Mouse (Mus musculus): ENCODE data around the gene Fstl1. TPM values are rescaled to one million over a fixed set of nuclear protein-coding genes. Genes with fewer than 3 reads are reported as not detected.

Fstl1 gene
- polyA plus RNA-seq, 1 experiment from 2014 or later = 126 TPM

DNA sequence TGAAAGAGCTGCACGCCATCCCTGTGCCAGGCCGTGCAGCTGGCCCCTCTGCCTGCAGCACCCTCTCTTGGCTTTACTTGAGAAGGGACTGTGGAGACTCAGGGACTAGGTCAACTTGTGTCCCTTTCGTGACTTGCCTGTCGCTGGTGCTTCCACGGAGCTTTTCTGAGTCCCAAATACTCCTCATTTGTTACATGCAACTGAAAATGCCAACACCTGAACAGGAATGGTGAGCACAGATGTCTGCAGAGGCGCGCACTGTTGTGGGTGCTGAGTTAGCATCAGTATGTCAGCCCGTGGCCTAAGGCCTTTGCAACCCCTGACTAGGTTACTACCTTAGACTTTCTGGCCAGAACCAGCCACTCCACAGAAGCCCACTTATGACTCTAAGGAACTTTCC, 35.2 kb downstream of the Fstl1 start:
- H3K4me1 ChIP-seq (replicated peaks; ENCODE audit: control insufficient read depth, insufficient read depth, low read length) = peaks cover 25% of the 10 kb centered on the region
- WGBS = 89% methylated on average over 8 of the region's 8 CpGs
- H3K4me3 ChIP-seq (replicated peaks; ENCODE audit: low read length) = no peak overlapping the region
- no peaks in the 10 kb centered on the region for H3K27me3 ChIP-seq (ENCODE audit: control insufficient read depth, insufficient read depth, low read length)
- DNase-seq (ENCODE audit: low spot score) (no peak), ATAC-seq (ENCODE audit: low FRiP score) (no peak)
- H3K9ac ChIP-seq = peak overlapping the region; percentile 37; the same call in 1 of the 2 replicates
- H3K27ac ChIP-seq = peak overlapping the region; percentile 71
- no peaks in the 10 kb centered on the region for H3K9me3 ChIP-seq (ENCODE audit: control insufficient read depth, low read length)
- H3K4me2 ChIP-seq (replicated peaks) = no peak overlapping the region
- no peaks in the 10 kb centered on the region; the same call in 1 of the 2 replicates for H3K36me3 ChIP-seq (replicated peaks; ENCODE audit: control insufficient read depth, insufficient read depth)

DNA sequence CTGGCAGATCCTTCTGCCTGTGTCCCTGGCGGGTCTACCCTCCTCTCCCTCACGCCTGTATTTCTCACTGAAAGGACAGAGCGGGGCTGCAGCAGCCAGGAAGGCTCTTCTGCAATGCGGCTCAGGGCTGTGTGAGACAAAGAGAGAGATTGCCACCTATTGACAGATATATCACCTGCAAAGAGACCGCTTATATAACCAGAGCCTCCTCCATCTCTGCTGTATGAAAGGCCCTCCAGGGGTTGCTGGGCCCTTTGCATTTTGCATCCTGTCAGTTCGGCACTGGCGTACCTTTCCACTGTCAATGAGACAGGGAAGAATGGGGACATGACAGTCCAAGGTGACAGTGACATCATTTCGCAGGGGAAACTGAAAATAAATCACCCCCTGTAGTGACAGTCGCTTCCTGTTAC, 35.8 kb downstream of the Fstl1 start:
- H3K9ac ChIP-seq = peak overlapping the region; percentile 37
- DNase-seq (ENCODE audit: low spot score) = peak; percentile 78
- no peaks in the 10 kb centered on the region for H3K9me3 ChIP-seq (ENCODE audit: control insufficient read depth, low read length)
- no peak overlapping the region; the same call in 1 of the 2 replicates for H3K4me2 ChIP-seq (replicated peaks)
- 36% methylated on average over 9 of the region's 9 CpGs for WGBS
- H3K27me3 ChIP-seq (ENCODE audit: control insufficient read depth, insufficient read depth, low read length) = no peaks in the 10 kb centered on the region
- H3K4me1 ChIP-seq (replicated peaks; ENCODE audit: control insufficient read depth, insufficient read depth, low read length) = peaks cover 25% of the 10 kb centered on the region
- no peak overlapping the region for H3K4me3 ChIP-seq (replicated peaks; ENCODE audit: low read length)
- peak overlapping the region; percentile 71 for H3K27ac ChIP-seq
- no peaks in the 10 kb centered on the region; the same call in 1 of the 2 replicates for H3K36me3 ChIP-seq (replicated peaks; ENCODE audit: control insufficient read depth, insufficient read depth)
- peak; percentile 82 for ATAC-seq (ENCODE audit: low FRiP score)

DNA sequence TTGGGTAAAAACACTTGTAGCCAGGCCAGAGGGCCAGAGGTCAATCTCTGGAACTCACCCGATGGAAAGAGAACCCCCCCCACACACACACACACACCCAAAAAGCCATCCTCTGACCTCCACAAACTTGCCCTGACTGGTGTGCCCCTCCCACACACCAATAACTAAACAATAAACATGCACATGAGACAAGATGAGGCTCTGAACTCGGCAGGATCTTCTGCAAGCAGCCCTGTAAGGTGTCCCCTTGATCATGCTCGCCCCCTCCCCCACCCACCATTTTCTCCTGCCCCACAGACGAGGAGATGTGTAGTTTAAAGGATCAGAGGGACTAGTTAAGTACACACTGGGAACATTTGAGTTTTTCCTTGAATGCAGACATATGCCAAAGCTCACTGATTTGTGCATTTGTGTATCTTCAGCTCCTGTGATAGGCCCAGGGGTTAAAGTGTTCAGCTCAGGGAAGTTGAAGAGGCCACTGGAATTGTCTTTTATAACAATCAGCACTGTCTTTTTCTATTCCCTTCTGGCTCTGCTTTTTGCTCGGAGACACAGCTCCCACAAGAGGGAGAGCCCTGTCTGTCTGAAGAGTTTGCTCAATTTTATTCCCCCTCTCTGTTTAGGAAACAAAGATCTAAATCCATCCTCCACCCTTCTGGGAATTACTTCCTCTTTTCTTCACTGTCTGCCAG, 37.2 kb downstream of the Fstl1 start:
- ATAC-seq (ENCODE audit: low FRiP score) (peak; percentile 11; the same call in 1 of the 2 replicates), DNase-seq (ENCODE audit: low spot score) (no peak)
- no peak overlapping the region for H3K9ac ChIP-seq

DNA sequence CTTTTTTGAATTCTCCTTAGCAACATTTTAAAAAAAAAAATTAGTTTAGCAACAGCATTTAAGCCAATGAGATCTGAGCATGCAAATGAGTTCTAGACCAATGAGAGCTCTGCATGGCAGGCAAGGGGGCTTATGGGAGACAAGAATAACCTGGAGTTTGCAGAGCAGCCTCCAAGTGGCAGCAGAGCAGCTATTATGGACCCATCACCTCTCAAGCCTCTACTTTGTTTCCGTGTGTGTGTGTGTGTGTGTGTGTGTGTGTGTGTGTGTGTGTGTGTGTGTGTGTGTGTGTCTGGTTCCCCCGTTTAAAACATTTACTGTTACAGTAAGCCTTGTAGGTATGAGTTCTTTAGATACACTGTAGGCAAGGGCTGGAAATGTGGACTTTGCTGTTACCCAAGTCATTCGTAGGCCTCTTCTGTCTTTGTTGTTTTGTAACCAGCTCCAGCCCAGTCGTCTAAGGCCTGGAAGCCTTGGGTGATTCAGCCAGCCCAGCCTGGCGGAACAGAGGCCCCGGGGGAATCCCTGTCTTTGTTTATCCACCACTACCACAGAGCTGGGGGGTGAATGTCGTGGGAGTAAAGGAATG, 37.8 kb downstream of the Fstl1 start:
- peak overlapping the region; percentile 55; the same call in 1 of the 2 replicates for H3K27ac ChIP-seq
- no peaks in the 10 kb centered on the region for H3K9me3 ChIP-seq (ENCODE audit: control insufficient read depth, low read length)
- peak; percentile 94 for ATAC-seq (ENCODE audit: low FRiP score)
- H3K9ac ChIP-seq = no peak overlapping the region
- no peaks in the 10 kb centered on the region for H3K27me3 ChIP-seq (ENCODE audit: control insufficient read depth, insufficient read depth, low read length)
- WGBS = 14% methylated on average over 7 of the region's 7 CpGs
- H3K4me3 ChIP-seq (replicated peaks; ENCODE audit: low read length) = no peak overlapping the region
- peak overlapping the region; percentile 30; the same call in 1 of the 2 replicates for H3K4me2 ChIP-seq (replicated peaks)
- DNase-seq (ENCODE audit: low spot score) = peak; percentile 79
- H3K36me3 ChIP-seq (replicated peaks; ENCODE audit: control insufficient read depth, insufficient read depth) = no peaks in the 10 kb centered on the region; the same call in 1 of the 2 replicates
- peaks cover 25% of the 10 kb centered on the region for H3K4me1 ChIP-seq (replicated peaks; ENCODE audit: control insufficient read depth, insufficient read depth, low read length)

More for the DNA sequence above, 37.2 kb downstream of the Fstl1 start:
- Histone ChIP-seq H3K36me3 (replicated peaks; ENCODE audit: control insufficient read depth, insufficient read depth) (no peaks in the 10 kb centered on the region; the same call in 1 of the 2 replicates), H3K27ac (peak overlapping the region; percentile 71), H3K4me3 (replicated peaks; ENCODE audit: low read length) (no peak overlapping the region), H3K9me3 (ENCODE audit: control insufficient read depth, low read length) (no peaks in the 10 kb centered on the region), H3K4me1 (replicated peaks; ENCODE audit: control insufficient read depth, insufficient read depth, low read length) (peaks cover 25% of the 10 kb centered on the region), H3K27me3 (ENCODE audit: control insufficient read depth, insufficient read depth, low read length) (no peaks in the 10 kb centered on the region), H3K4me2 (replicated peaks) (peak overlapping the region; percentile 30)
- WGBS = 28% methylated on average over 5 of the region's 5 CpGs

- no peak overlapping the region for H3K4me2 ChIP-seq (replicated peaks)
- no peak overlapping the region for H3K27ac ChIP-seq
- DNase-seq (ENCODE audit: low spot score) (no peak), ATAC-seq (ENCODE audit: low FRiP score) (no peak)
- no peaks in the 10 kb centered on the region for H3K27me3 ChIP-seq (ENCODE audit: control insufficient read depth, insufficient read depth, low read length)
- H3K9ac ChIP-seq = no peak overlapping the region
- peaks cover 25% of the 10 kb centered on the region for H3K36me3 ChIP-seq (replicated peaks; ENCODE audit: control insufficient read depth, insufficient read depth)
- H3K4me3 ChIP-seq (replicated peaks; ENCODE audit: low read length) = no peak overlapping the region
- H3K9me3 ChIP-seq (ENCODE audit: control insufficient read depth, low read length) = no peaks in the 10 kb centered on the region
- 94% methylated on average over 4 of the region's 4 CpGs for WGBS
- peaks cover 12% of the 10 kb centered on the region for H3K4me1 ChIP-seq (replicated peaks; ENCODE audit: control insufficient read depth, insufficient read depth, low read length)
Observed at GRCm38 (mm10) chr16:37817986-37818385, 41.3 kb downstream of the Fstl1 start.

GRCm38 (mm10) chr16:37823949-37824348, 47.3 kb downstream of the Fstl1 start:
- no peak overlapping the region for H3K4me2 ChIP-seq (replicated peaks)
- H3K9ac ChIP-seq = no peak overlapping the region
- WGBS = 84% methylated on average over 5 of the region's 5 CpGs
- H3K4me1 ChIP-seq (replicated peaks; ENCODE audit: control insufficient read depth, insufficient read depth, low read length) = no peaks in the 10 kb centered on the region
- no peaks in the 10 kb centered on the region for H3K27me3 ChIP-seq (ENCODE audit: control insufficient read depth, insufficient read depth, low read length)
- ATAC-seq (ENCODE audit: low FRiP score) (no peak), DNase-seq (ENCODE audit: low spot score) (no peak)
- no peaks in the 10 kb centered on the region for H3K9me3 ChIP-seq (ENCODE audit: control insufficient read depth, low read length)
- H3K4me3 ChIP-seq (replicated peaks; ENCODE audit: low read length) = no peak overlapping the region
- peaks cover 58% of the 10 kb centered on the region for H3K36me3 ChIP-seq (replicated peaks; ENCODE audit: control insufficient read depth, insufficient read depth)
- H3K27ac ChIP-seq = no peak overlapping the region

DNA sequence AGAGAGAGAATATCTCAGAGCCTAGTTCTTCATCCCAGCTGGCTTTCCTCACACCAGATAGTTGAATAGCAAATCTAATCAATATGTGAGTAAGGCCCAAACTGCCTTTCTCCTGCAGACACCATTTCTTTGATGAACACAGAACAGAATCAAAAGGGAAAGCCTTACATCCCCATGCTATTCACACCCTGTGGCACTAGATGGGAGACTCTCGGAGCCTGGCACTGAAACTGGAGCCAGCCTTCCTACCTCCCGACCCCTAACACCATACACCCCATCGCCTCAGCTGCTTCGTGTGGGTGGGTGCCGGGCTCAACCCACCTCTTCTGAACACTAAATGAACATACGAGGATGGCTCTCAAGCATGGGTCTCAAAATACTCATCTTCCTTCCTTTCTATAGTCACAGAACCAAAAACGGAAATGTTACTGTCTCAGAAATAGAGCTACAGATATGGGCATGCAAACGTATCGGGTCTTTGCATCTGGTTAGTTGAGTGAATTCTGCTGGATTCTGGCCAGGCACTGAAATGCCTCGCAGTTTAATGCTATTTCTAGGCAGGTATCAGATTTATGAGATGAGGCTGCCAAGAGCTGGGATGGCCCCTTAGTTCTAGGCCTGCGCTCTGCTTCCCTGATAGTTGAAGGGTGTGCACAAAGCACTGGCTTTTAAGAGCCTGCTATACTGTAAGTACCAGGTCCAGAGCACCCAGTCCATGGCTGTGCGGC, 48.3 kb downstream of the Fstl1 start:
- WGBS = 88% methylated on average over 12 of the region's 12 CpGs
- H3K27me3 ChIP-seq (ENCODE audit: control insufficient read depth, insufficient read depth, low read length) = no peaks in the 10 kb centered on the region
- no peaks in the 10 kb centered on the region for H3K9me3 ChIP-seq (ENCODE audit: control insufficient read depth, low read length)
- H3K4me1 ChIP-seq (replicated peaks; ENCODE audit: control insufficient read depth, insufficient read depth, low read length) = no peaks in the 10 kb centered on the region
- no peak overlapping the region for H3K9ac ChIP-seq
- no peak overlapping the region for H3K4me2 ChIP-seq (replicated peaks)
- no peak overlapping the region for H3K4me3 ChIP-seq (replicated peaks; ENCODE audit: low read length)
- no peak overlapping the region for H3K27ac ChIP-seq
- H3K36me3 ChIP-seq (replicated peaks; ENCODE audit: control insufficient read depth, insufficient read depth) = peaks cover 62% of the 10 kb centered on the region
- DNase-seq (ENCODE audit: low spot score) (no peak), ATAC-seq (ENCODE audit: low FRiP score) (no peak)

GRCm38 (mm10) chr16:37826286-37826685, 49.6 kb downstream of the Fstl1 start:
- no peak for DNase-seq (ENCODE audit: low spot score)
- 93% methylated on average over 3 of the region's 3 CpGs for whole genome bisulfite sequencing
- H3K4me2 ChIP-seq (replicated peaks) = no peak overlapping the region
- H3K36me3 ChIP-seq (replicated peaks; ENCODE audit: control insufficient read depth, insufficient read depth) = peaks cover 51% of the 10 kb centered on the region
- H3K4me1 ChIP-seq (replicated peaks; ENCODE audit: control insufficient read depth, insufficient read depth, low read length) = no peaks in the 10 kb centered on the region
- no peak for ATAC-seq (ENCODE audit: low FRiP score)
- H3K27me3 ChIP-seq (ENCODE audit: control insufficient read depth, insufficient read depth, low read length) = no peaks in the 10 kb centered on the region
- no peak overlapping the region for H3K4me3 ChIP-seq (replicated peaks; ENCODE audit: low read length)
- no peaks in the 10 kb centered on the region for H3K9me3 ChIP-seq (ENCODE audit: control insufficient read depth, low read length)
- H3K9ac ChIP-seq = no peak overlapping the region
- H3K27ac ChIP-seq = no peak overlapping the region

DNA sequence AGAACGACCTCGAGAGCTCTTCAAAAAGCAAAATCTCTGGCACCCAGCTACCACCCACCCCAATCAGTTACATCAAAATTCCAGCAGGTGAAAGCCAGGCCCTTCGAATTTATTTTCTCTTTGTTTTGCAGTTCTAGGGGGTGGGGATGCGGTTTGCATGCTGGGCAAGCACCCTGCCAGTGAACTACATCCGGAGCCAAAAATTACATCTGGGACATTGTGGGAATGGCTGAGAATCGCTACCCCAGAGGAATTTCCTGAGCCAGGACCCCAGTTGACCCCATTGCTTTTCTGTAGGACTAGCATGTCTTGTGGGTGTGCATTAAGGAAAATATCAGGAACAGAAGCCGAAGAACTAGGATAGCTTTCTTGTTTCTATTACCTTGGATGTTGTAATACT, 54.4 kb downstream of the Fstl1 start:
- no peak overlapping the region for H3K4me3 ChIP-seq (replicated peaks; ENCODE audit: low read length)
- H3K9me3 ChIP-seq (ENCODE audit: control insufficient read depth, low read length) = no peaks in the 10 kb centered on the region
- no peak for DNase-seq (ENCODE audit: low spot score)
- H3K4me2 ChIP-seq (replicated peaks) = no peak overlapping the region
- H3K9ac ChIP-seq = no peak overlapping the region
- WGBS = 82% methylated on average over 7 of the region's 7 CpGs
- no peak for ATAC-seq (ENCODE audit: low FRiP score)
- H3K27me3 ChIP-seq (ENCODE audit: control insufficient read depth, insufficient read depth, low read length) = no peaks in the 10 kb centered on the region
- H3K27ac ChIP-seq = no peak overlapping the region
- no peaks in the 10 kb centered on the region for H3K4me1 ChIP-seq (replicated peaks; ENCODE audit: control insufficient read depth, insufficient read depth, low read length)
- peaks cover 28% of the 10 kb centered on the region; the same call in 1 of the 2 replicates for H3K36me3 ChIP-seq (replicated peaks; ENCODE audit: control insufficient read depth, insufficient read depth)

All from hindbrain, embryonic 14.5 days (tissue).